Mouse (Mus musculus) lung, postnatal 0 days (tissue): ENCODE measurements around the gene Wnt9b.

Source experiments
- CTCF ChIP-seq: IDR thresholded peaks from 2 replicates; pipeline ENCODE4 v1.5.1; 2016; ENCODE audit warnings: antibody characterized with exemption, mild to moderate bottlenecking
- EP300 ChIP-seq: IDR thresholded peaks from 2 replicates; pipeline ENCODE4 v1.6.1; 2016; ENCODE audit warnings: antibody characterized with exemption, mild to moderate bottlenecking, control low read depth

DNA sequence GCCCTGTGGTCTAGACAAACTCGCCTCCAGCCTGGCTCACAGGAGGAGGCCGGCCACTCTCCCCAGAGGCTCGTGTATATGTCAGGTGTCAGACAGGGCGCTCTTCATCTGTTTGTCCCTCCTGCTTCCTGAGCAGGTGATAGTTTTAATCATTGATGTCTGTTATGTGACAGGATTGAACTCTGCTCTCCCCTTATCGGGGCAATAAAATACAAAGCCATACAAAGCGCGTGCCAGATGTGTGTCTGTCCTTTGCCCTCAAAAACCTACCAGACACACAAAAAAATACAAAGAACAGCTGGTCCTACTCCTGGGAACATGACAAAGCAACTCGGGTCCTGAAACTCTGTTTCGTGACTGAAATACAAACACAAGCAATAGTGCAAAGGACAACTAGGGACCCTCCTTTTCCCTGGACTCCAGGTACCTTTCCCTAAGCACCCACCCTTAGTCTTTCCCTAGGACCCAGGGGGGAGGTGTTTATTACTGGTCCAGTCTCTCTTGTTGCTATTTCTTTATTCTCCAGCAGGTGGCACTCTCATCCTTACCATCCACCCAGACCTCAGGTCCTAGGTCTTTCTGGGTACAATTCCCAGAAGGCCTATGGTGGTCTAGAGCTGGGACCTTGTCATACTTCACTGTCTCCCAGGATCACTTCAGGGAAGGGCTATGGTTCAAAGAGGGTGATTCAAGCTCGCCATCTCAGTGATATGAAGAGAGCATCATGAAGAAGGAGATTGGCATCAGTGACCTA lies 14.0 kb upstream of the Wnt9b start:
- TF ChIP-seq CTCF, result peak; percentile 85
- no peak for TF ChIP-seq EP300
